In the genomic region with DNA sequence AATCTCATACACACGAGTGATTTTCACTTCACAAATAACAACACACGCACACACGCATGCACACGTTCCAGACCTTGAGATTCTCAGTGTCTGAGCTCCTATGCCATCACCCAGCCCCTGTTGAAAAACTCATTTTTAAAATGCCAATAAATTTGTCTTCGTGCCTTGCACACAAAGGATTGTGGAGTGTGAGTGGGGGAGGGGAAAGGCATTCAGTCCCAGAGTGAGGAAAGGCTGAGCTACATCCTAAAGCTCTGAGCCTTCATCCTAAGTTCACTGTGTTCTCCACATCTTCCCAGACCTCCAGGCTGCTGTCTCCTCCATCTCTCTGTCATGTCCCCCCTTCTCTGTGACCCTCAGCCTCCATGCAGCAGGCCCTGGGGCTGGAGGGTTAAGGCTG, we compare ENCODE assay signal across 15 mouse cellular contexts. TPM values are rescaled to one million over a fixed set of nuclear protein-coding genes. Genes with fewer than 3 reads are reported as not detected.
A peak's percentile ranks its signal among the peaks of the same experiment; 100 is the strongest.
DNase-seq lines count a peak whose midpoint lies in the region; ATAC-seq and TF ChIP-seq lines count a peak whose summit lies in the region.
"Had no signal": no experiment of that assay in that cellular context is flagged by ENCODE, and none has a peak within 500 bp of the region (broad histone marks: within the 10 kb centered on the region; RNA-seq: fewer than 3 reads in every experiment).

No protein-coding gene starts in this region.

- no peaks in the 10 kb centered on the region for H3K9me3 ChIP-seq in liver, embryonic 12.5 days (replicated peaks)
- H3K9me3 ChIP-seq in liver, postnatal 0 days (ENCODE audit: low read length) = no peaks in the 10 kb centered on the region
- H3K9me3 ChIP-seq in forebrain, embryonic 15.5 days = no peaks in the 10 kb centered on the region
- H3K9me3 ChIP-seq in hindbrain, postnatal 0 days (ENCODE audit: low read length) = no peaks in the 10 kb centered on the region
- H3K9me3 ChIP-seq in neural tube, embryonic 14.5 days (ENCODE audit: control insufficient read depth, low read length) = no peaks in the 10 kb centered on the region
- H3K9me3 ChIP-seq: liver, embryonic 15.5 days had no signal

- peaks cover 75% of the 10 kb centered on the region for H3K27me3 ChIP-seq in liver, embryonic 12.5 days (replicated peaks)
- H3K27me3 ChIP-seq in liver, postnatal 0 days (ENCODE audit: insufficient read depth, low read length) = peaks cover 21% of the 10 kb centered on the region; the same call in 1 of the 2 replicates
- 0 out of 2 replicates have a peak, but pooled peaks cover 4% of the 10 kb centered on the region for H3K27me3 ChIP-seq in forebrain, embryonic 15.5 days
- no peaks in the 10 kb centered on the region for H3K27me3 ChIP-seq in hindbrain, postnatal 0 days (ENCODE audit: insufficient read depth, low read length)
- H3K27me3 ChIP-seq in neural tube, embryonic 14.5 days (ENCODE audit: control insufficient read depth, insufficient read depth, low read length) = no peaks in the 10 kb centered on the region

- H3K36me3 ChIP-seq in liver, embryonic 12.5 days = no peaks in the 10 kb centered on the region
- H3K36me3 ChIP-seq in liver, postnatal 0 days (replicated peaks; ENCODE audit: insufficient read depth, low read length) = no peaks in the 10 kb centered on the region
- peaks cover 14% of the 10 kb centered on the region for H3K36me3 ChIP-seq in forebrain, embryonic 15.5 days
- peaks cover 12% of the 10 kb centered on the region; the same call in 1 of the 2 replicates for H3K36me3 ChIP-seq in hindbrain, postnatal 0 days (ENCODE audit: insufficient read depth, low read length)
- H3K36me3 ChIP-seq in neural tube, embryonic 14.5 days (ENCODE audit: control insufficient read depth, insufficient read depth, low read length) = no peaks in the 10 kb centered on the region
- H3K36me3 ChIP-seq: liver, embryonic 15.5 days had no signal

- peaks cover 53% of the 10 kb centered on the region for H3K4me1 ChIP-seq in liver, embryonic 12.5 days
- H3K4me1 ChIP-seq in liver, postnatal 0 days (ENCODE audit: insufficient read depth) = peaks cover 27% of the 10 kb centered on the region
- H3K4me1 ChIP-seq in forebrain, embryonic 15.5 days = peaks cover 46% of the 10 kb centered on the region
- H3K4me1 ChIP-seq in hindbrain, postnatal 0 days (ENCODE audit: insufficient read depth, low read length) = peaks cover 33% of the 10 kb centered on the region
- peaks cover 27% of the 10 kb centered on the region for H3K4me1 ChIP-seq in neural tube, embryonic 14.5 days (ENCODE audit: control insufficient read depth, insufficient read depth, low read length)

- ATAC-seq in liver, embryonic 12.5 days = no peak
- ATAC-seq in liver, postnatal 0 days = no peak
- ATAC-seq in forebrain, embryonic 15.5 days (replicated peaks) = no peak
- no peak for ATAC-seq in hindbrain, postnatal 0 days
- no peak for ATAC-seq in neural tube, embryonic 14.5 days (ENCODE audit: low read depth)

- WGBS in liver, embryonic 12.5 days (ENCODE audit: insufficient replicate concordance) = 62% methylated on average over 5 of the region's 5 CpGs
- 58% methylated on average over 5 of the region's 5 CpGs for WGBS in liver, postnatal 0 days (ENCODE audit: insufficient replicate concordance)
- WGBS in forebrain, embryonic 15.5 days = 44% methylated on average over 5 of the region's 5 CpGs
- WGBS in hindbrain, postnatal 0 days = 35% methylated on average over 5 of the region's 5 CpGs
- WGBS in neural tube, embryonic 14.5 days = 36% methylated on average over 5 of the region's 5 CpGs

- H3K27ac ChIP-seq in liver, embryonic 12.5 days = 0 out of 2 replicates have a peak overlapping the region, but pooled peaks have one; percentile 15
- H3K27ac ChIP-seq in liver, postnatal 0 days (ENCODE audit: low read depth) = no peak overlapping the region
- peak overlapping the region; percentile 67 for H3K27ac ChIP-seq in forebrain, embryonic 15.5 days (replicated peaks)
- H3K27ac ChIP-seq in hindbrain, postnatal 0 days = no peak overlapping the region; the same call in 1 of the 2 replicates
- H3K27ac ChIP-seq in neural tube, embryonic 14.5 days (ENCODE audit: low read depth, low read length) = peak overlapping the region; percentile 71
- H3K27ac ChIP-seq: liver, embryonic 15.5 days had no signal

- H3K4me2 ChIP-seq in liver, embryonic 12.5 days = no peak overlapping the region
- no peak overlapping the region for H3K4me2 ChIP-seq in liver, postnatal 0 days (ENCODE audit: low read depth, low read length)
- peak overlapping the region; percentile 22 for H3K4me2 ChIP-seq in forebrain, embryonic 15.5 days (replicated peaks)
- no peak overlapping the region; the same call in 1 of the 2 replicates for H3K4me2 ChIP-seq in hindbrain, postnatal 0 days (ENCODE audit: low read depth, low read length)
- H3K4me2 ChIP-seq in neural tube, embryonic 14.5 days (ENCODE audit: low read depth, low read length) = 0 out of 2 replicates have a peak overlapping the region, but pooled peaks have one; percentile 22

- no peak overlapping the region for H3K9ac ChIP-seq in liver, embryonic 12.5 days
- no peak overlapping the region for H3K9ac ChIP-seq in liver, postnatal 0 days (replicated peaks)
- peak overlapping the region; percentile 5; the same call in 1 of the 2 replicates for H3K9ac ChIP-seq in forebrain, embryonic 15.5 days (replicated peaks)
- H3K9ac ChIP-seq in hindbrain, postnatal 0 days (replicated peaks; ENCODE audit: low read length) = 0 out of 2 replicates have a peak overlapping the region, but pooled peaks have one; percentile 4
- H3K9ac ChIP-seq in neural tube, embryonic 14.5 days (replicated peaks; ENCODE audit: low read depth, low read length) = peak overlapping the region; percentile 39
- H3K9ac ChIP-seq: liver, embryonic 15.5 days had no signal

- H3K4me3 ChIP-seq in liver, embryonic 12.5 days = no peak overlapping the region
- no peak overlapping the region for H3K4me3 ChIP-seq in liver, postnatal 0 days (ENCODE audit: low read depth, low read length)
- H3K4me3 ChIP-seq in forebrain, embryonic 15.5 days = no peak overlapping the region
- no peak overlapping the region for H3K4me3 ChIP-seq in hindbrain, postnatal 0 days (ENCODE audit: low read length)
- H3K4me3 ChIP-seq in neural tube, embryonic 14.5 days (ENCODE audit: low read depth, low read length) = no peak overlapping the region
- H3K4me3 ChIP-seq: erythroblast, embryonic 14.5 days; liver, embryonic 15.5 days had no signal

- TF ChIP-seq CTCF in liver, postnatal 0 days (IDR thresholded peaks at IDR 0.05; ENCODE audit: low read depth) = no peak
- TF ChIP-seq CTCF in hindbrain, postnatal 0 days (IDR thresholded peaks at IDR 0.05; ENCODE audit: low read depth) = no peak

- no peak for DNase-seq in liver, postnatal 0 days
- DNase-seq in hindbrain, postnatal 0 days (ENCODE audit: low spot score) = peak; percentile 43
- DNase-seq in ovary, postnatal 36 days (ENCODE audit: low spot score) = no peak
- DNase-seq in layer of hippocampus, adult 11-12 months (ENCODE audit: low spot score) = no peak
- DNase-seq: adrenal gland, adult 8-10 months; cerebellum, adult 8-10 months; kidney, adult 18-20 months; layer of hippocampus, postnatal 36 days; spleen, adult 18-20 months; thymus, postnatal 36 days had no signal

- TF ChIP-seq EP300 in liver, postnatal 0 days (IDR thresholded peaks at IDR 0.05; ENCODE audit: low read depth) = no peak

RNA-seq across cellular contexts. Expression of a gene that starts 4.3 kb away (rescaled TPM):
- polyA plus RNA-seq in liver, embryonic 12.5 days (2016; fragmentation: Nextera tagmentation; extraction: Ambion mirVana) = 0.22 and 0.31 TPM in 2 replicates
- polyA plus RNA-seq in liver, postnatal 0 days (2015; fragmentation: Nextera tagmentation; extraction: Ambion mirVana) = 0.25 and 0.36 TPM in 2 replicates
- polyA plus RNA-seq in forebrain, embryonic 15.5 days (2015; fragmentation: Nextera tagmentation; extraction: Ambion mirVana) = 23.3 and 23.6 TPM in 2 replicates
- total RNA-seq in hindbrain, postnatal 0 days (2014; rRNA removed) = 81.4 and 89.1 TPM in 2 replicates
- polyA plus RNA-seq in hindbrain, postnatal 0 days (2015; fragmentation: Nextera tagmentation; extraction: Ambion mirVana) = 16.8 and 16.9 TPM in 2 replicates
- polyA plus RNA-seq in neural tube, embryonic 14.5 days (2014; fragmentation: Nextera tagmentation; extraction: Ambion mirVana) = 17.8 and 20.6 TPM in 2 replicates

RNA-seq across cellular contexts. Expression of a gene that starts 8.8 kb away (rescaled TPM):
- polyA plus RNA-seq in liver, embryonic 12.5 days (2016; fragmentation: Nextera tagmentation; extraction: Ambion mirVana) = 9.2 and 10.4 TPM in 2 replicates
- 4.3 and 4.6 TPM in 2 replicates for polyA plus RNA-seq in liver, postnatal 0 days (2015; fragmentation: Nextera tagmentation; extraction: Ambion mirVana)
- 2.9 and 3.3 TPM in 2 replicates for polyA plus RNA-seq in forebrain, embryonic 15.5 days (2015; fragmentation: Nextera tagmentation; extraction: Ambion mirVana)
- 14.8 and 15.3 TPM in 2 replicates for total RNA-seq in hindbrain, postnatal 0 days (2014; rRNA removed)
- polyA plus RNA-seq in hindbrain, postnatal 0 days (2015; fragmentation: Nextera tagmentation; extraction: Ambion mirVana) = 7.3 and 7.4 TPM in 2 replicates
- 2.8 and 4.1 TPM in 2 replicates for polyA plus RNA-seq in neural tube, embryonic 14.5 days (2014; fragmentation: Nextera tagmentation; extraction: Ambion mirVana)

RNA-seq across cellular contexts. Expression of a gene that starts 21.8 kb away (rescaled TPM):
- polyA plus RNA-seq in liver, embryonic 12.5 days (2016; fragmentation: Nextera tagmentation; extraction: Ambion mirVana) = 1.5 and 2.1 TPM in 2 replicates
- polyA plus RNA-seq in liver, postnatal 0 days (2015; fragmentation: Nextera tagmentation; extraction: Ambion mirVana) = 1.3 and 2.8 TPM in 2 replicates
- 0.54 TPM in 1 of 2 replicates, not detected in the other for polyA plus RNA-seq in forebrain, embryonic 15.5 days (2015; fragmentation: Nextera tagmentation; extraction: Ambion mirVana)
- total RNA-seq in hindbrain, postnatal 0 days (2014; rRNA removed) = not detected in 2 replicates
- polyA plus RNA-seq in hindbrain, postnatal 0 days (2015; fragmentation: Nextera tagmentation; extraction: Ambion mirVana) = 1.7 and 3.4 TPM in 2 replicates
- 0.55 and 1.0 TPM in 2 replicates for polyA plus RNA-seq in neural tube, embryonic 14.5 days (2014; fragmentation: Nextera tagmentation; extraction: Ambion mirVana)

RNA-seq across cellular contexts. Expression of a gene that starts 34.3 kb away (rescaled TPM):
- 3.6 and 4.2 TPM in 2 replicates for polyA plus RNA-seq in liver, embryonic 12.5 days (2016; fragmentation: Nextera tagmentation; extraction: Ambion mirVana)
- polyA plus RNA-seq in liver, postnatal 0 days (2015; fragmentation: Nextera tagmentation; extraction: Ambion mirVana) = 3.0 TPM in 2 replicates
- polyA plus RNA-seq in forebrain, embryonic 15.5 days (2015; fragmentation: Nextera tagmentation; extraction: Ambion mirVana) = 0.42 and 0.46 TPM in 2 replicates
- 0.42 and 0.50 TPM in 2 replicates for total RNA-seq in hindbrain, postnatal 0 days (2014; rRNA removed)
- polyA plus RNA-seq in hindbrain, postnatal 0 days (2015; fragmentation: Nextera tagmentation; extraction: Ambion mirVana) = 0.52 and 0.60 TPM in 2 replicates
- 0.11 and 0.53 TPM in 2 replicates for polyA plus RNA-seq in neural tube, embryonic 14.5 days (2014; fragmentation: Nextera tagmentation; extraction: Ambion mirVana)

RNA-seq across cellular contexts. Expression of a gene that starts 56.5 kb away (rescaled TPM):
- 29.0 and 30.1 TPM in 2 replicates for polyA plus RNA-seq in liver, embryonic 12.5 days (2016; fragmentation: Nextera tagmentation; extraction: Ambion mirVana)
- 25.0 and 25.7 TPM in 2 replicates for polyA plus RNA-seq in liver, postnatal 0 days (2015; fragmentation: Nextera tagmentation; extraction: Ambion mirVana)
- 54.3 and 56.2 TPM in 2 replicates for polyA plus RNA-seq in forebrain, embryonic 15.5 days (2015; fragmentation: Nextera tagmentation; extraction: Ambion mirVana)
- total RNA-seq in hindbrain, postnatal 0 days (2014; rRNA removed) = 95.9 and 121 TPM in 2 replicates
- 55.3 and 56.7 TPM in 2 replicates for polyA plus RNA-seq in hindbrain, postnatal 0 days (2015; fragmentation: Nextera tagmentation; extraction: Ambion mirVana)
- polyA plus RNA-seq in neural tube, embryonic 14.5 days (2014; fragmentation: Nextera tagmentation; extraction: Ambion mirVana) = 71.9 and 78.5 TPM in 2 replicates

Comparison
In these comparisons a context has a peak if more than half of its experiments do, and no peak if none do; other contexts are left out.
1. H3K27ac ChIP-seq: peak in liver, embryonic 12.5 days (single experiment), forebrain, embryonic 15.5 days (single experiment) and neural tube, embryonic 14.5 days (single experiment); none in liver, postnatal 0 days (single experiment) and hindbrain, postnatal 0 days (single experiment).
2. H3K4me2 ChIP-seq: peak in forebrain, embryonic 15.5 days (single experiment) and neural tube, embryonic 14.5 days (single experiment); none in liver, embryonic 12.5 days (single experiment), liver, postnatal 0 days (single experiment) and hindbrain, postnatal 0 days (single experiment).
3. H3K9ac ChIP-seq: peak in forebrain, embryonic 15.5 days (single experiment), hindbrain, postnatal 0 days (single experiment) and neural tube, embryonic 14.5 days (single experiment); none in liver, embryonic 12.5 days (single experiment) and liver, postnatal 0 days (single experiment).
4. RNA of a gene that starts 4.3 kb away (polyA plus RNA-seq): 23.3 to 23.6 TPM in forebrain, embryonic 15.5 days, 17.8 to 20.6 TPM in neural tube, embryonic 14.5 days and 16.8 to 16.9 TPM in hindbrain, postnatal 0 days; 0.25 to 0.36 TPM in liver, postnatal 0 days and 0.22 to 0.31 TPM in liver, embryonic 12.5 days; every median in the first group is over 10 times any median in the second.